Mouse (Mus musculus): ENCODE data around the gene Pde10a.

- TF ChIP-seq MAFK (IDR thresholded peaks at IDR 0.05; ENCODE audit: insufficient replicate concordance, low read length) (no peak), CTCF (conservative IDR thresholded peaks at IDR 0.05 in 1 of 2, IDR thresholded peaks at IDR 0.05 in 1 of 2; ENCODE audit: low read depth in 2 of 2, low read length in 2 of 2) (no peak), TBP (conservative IDR thresholded peaks at IDR 0.05; ENCODE audit: low read depth, low read length) (no peak), ZNF384 (IDR thresholded peaks at IDR 0.05; ENCODE audit: low read depth, low read length) (no peak), POLR2A (IDR thresholded peaks at IDR 0.05; ENCODE audit: low read depth, low read length) (no peak), UBTF (IDR thresholded peaks at IDR 0.05; ENCODE audit: low read depth, low read length) (no peak), SIN3A (IDR thresholded peaks at IDR 0.05; ENCODE audit: low read length) (no peak), USF1 (IDR thresholded peaks at IDR 0.05; ENCODE audit: low read depth, low read length) (no peak), NELFE (IDR thresholded peaks at IDR 0.05; ENCODE audit: low read depth, low read length) (no peak), ELF1 (IDR thresholded peaks at IDR 0.05; ENCODE audit: low read depth, low read length) (no peak), SMC3 (IDR thresholded peaks at IDR 0.05; ENCODE audit: low read depth, low read length) (no peak)
Measured at GRCm38 (mm10) chr17:8555785-8556184, 30.6 kb downstream of the Pde10a start.

Data from CH12.LX (cell line).